Comparison of ENCODE assay signal across 20 mouse cellular contexts in genomic region chr11:113518176-113518575, GRCm38 (mm10).
"Had no signal": no experiment of that assay in that cellular context is flagged by ENCODE, and none has a peak within 500 bp of the region (broad histone marks: within the 10 kb centered on the region; RNA-seq: fewer than 3 reads in every experiment).

No protein-coding gene starts in this region.

- H3K4me2 ChIP-seq: intestine, embryonic 15.5 days; limb, embryonic 15.5 days; liver, embryonic 11.5 days; lung, embryonic 14.5 days; stomach, embryonic 15.5 days had no signal

- H3K36me3 ChIP-seq: intestine, embryonic 15.5 days; limb, embryonic 15.5 days; stomach, embryonic 15.5 days had no signal

- H3K4me1 ChIP-seq: intestine, embryonic 15.5 days had no signal

- H3K9me3 ChIP-seq: intestine, embryonic 15.5 days; limb, embryonic 15.5 days; stomach, embryonic 15.5 days had no signal

- H3K27ac ChIP-seq: intestine, embryonic 15.5 days; kidney, postnatal 0 days; layer of hippocampus, adult 2 months; limb, embryonic 15.5 days; liver, embryonic 14.5 days; macrophage; stomach, embryonic 15.5 days had no signal

- H3K27me3 ChIP-seq: intestine, embryonic 15.5 days; limb, embryonic 15.5 days; stomach, embryonic 15.5 days had no signal

- H3K4me3 ChIP-seq: intestine, embryonic 15.5 days; layer of hippocampus, adult 2 months; limb, embryonic 15.5 days; stomach, embryonic 15.5 days had no signal

- H3K9ac ChIP-seq: intestine, embryonic 15.5 days; limb, embryonic 15.5 days; liver, embryonic 14.5 days; liver, postnatal 0 days; lung, embryonic 14.5 days; stomach, embryonic 15.5 days had no signal

- ATAC-seq: intestine, embryonic 15.5 days; liver, postnatal 0 days; lung, postnatal 0 days had no signal

- DNase-seq: kidney, adult 11 months; layer of hippocampus, adult 9-11 months; liver, postnatal 0 days; lung, embryonic 14.5 days; midbrain, embryonic 14.5 days; retina, postnatal 1 day; right cerebral cortex, postnatal 25 days; spleen, adult 18-20 months; thymus, adult 2 months; thymus, postnatal 14 days; thymus, postnatal 4 days had no signal
